Mouse (Mus musculus) neural tube, embryonic 13.5 days (tissue): ENCODE results near the gene Igfbp2. TPM values are rescaled to one million over a fixed set of nuclear protein-coding genes. Genes with fewer than 3 reads are reported as not detected.
A peak's percentile ranks its signal among the peaks of the same experiment; 100 is the strongest.

Experiments used
- ATAC-seq: fragments of 200-750 bp; cut with Nextera tagmentation; 2 replicates; pipeline ENCODE4 v1.8.0; 2017; ENCODE audit warnings: low read depth, mild to moderate bottlenecking, moderate TSS enrichment, moderate library complexity
- H3K27ac ChIP-seq: fragments of 300-500 bp; sonication (generic); replicated peaks from 2 replicates; pipeline ENCODE4 v1.5.1; 2015; ENCODE audit warnings: moderate library complexity, mild to moderate bottlenecking, inconsistent platforms
- H3K27me3 ChIP-seq: fragments of 300-500 bp; sonication (generic); 2 replicates; pipeline ENCODE4 v1.6.1; 2015; ENCODE audit warnings: mild to moderate bottlenecking, inconsistent platforms
- H3K36me3 ChIP-seq: fragments of 300-500 bp; sonication (generic); 2 replicates; pipeline ENCODE4 v1.6.1; 2015; ENCODE audit warnings: mild to moderate bottlenecking, inconsistent platforms
- H3K4me1 ChIP-seq: fragments of 300-500 bp; sonication (generic); replicated peaks from 2 replicates; pipeline ENCODE4 v1.6.1; 2015; ENCODE audit warnings: inconsistent platforms
- H3K4me2 ChIP-seq: fragments of 300-500 bp; sonication (generic); 2 replicates; pipeline ENCODE4 v1.6.1; 2015; ENCODE audit warnings: inconsistent platforms, mild to moderate bottlenecking, moderate library complexity
- H3K4me3 ChIP-seq: fragments of 300-500 bp; sonication (generic); 2 replicates; pipeline ENCODE4 v1.5.1; 2015; ENCODE audit warnings: mild to moderate bottlenecking, inconsistent platforms
- H3K9ac ChIP-seq: fragments of 300-500 bp; sonication (generic); 2 replicates; pipeline ENCODE4 v1.6.1; 2015; ENCODE audit warnings: moderate library complexity, mild to moderate bottlenecking, inconsistent platforms
- H3K9me3 ChIP-seq: fragments of 300-500 bp; sonication (generic); 2 replicates; pipeline ENCODE4 v1.6.1; 2016; ENCODE audit warnings: inconsistent platforms
- WGBS: fragments of 180-500 bp; shearing (Covaris S2); methylation state at CpG from one replicate; pipeline ENCODE4 v1.1.7; 2015; 5-methylcytosine and 5-hydroxymethylcytosine counted together
- polyA plus RNA-seq: library from polyadenylated mRNA; unstranded; fragments of >200 nt; fragmentation: Nextera tagmentation; extraction: Ambion mirVana; gene quantifications from 2 replicates; pipeline ENCODE4 v1.2.1, GENCODE M21; 2015

Gene Igfbp2
- polyA plus RNA-seq, 1 experiment from 2014 or later: 391 TPM

DNA sequence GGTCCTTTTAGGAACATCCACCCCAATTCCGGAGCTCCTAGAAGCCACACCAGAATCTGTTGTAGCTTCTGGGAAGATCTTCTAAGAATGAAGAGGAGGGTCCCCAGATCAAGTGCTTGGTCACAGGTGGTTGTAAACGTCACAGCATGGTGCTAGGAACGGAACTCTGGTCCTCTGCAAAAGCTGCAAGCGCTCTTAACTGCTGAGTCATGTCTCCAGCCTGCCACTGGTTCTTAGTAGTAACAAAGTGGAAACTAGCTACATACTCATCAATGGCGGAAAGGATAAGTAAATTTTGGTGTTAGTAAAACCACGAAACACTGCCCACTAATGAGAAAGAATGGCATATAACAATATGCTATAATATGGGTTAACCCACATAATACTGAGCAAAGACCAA is 4.3 kb upstream of the Igfbp2 start:
- ATAC-seq: no peak
- peaks cover 18% of the 10 kb centered on the region for H3K4me1 ChIP-seq
- H3K4me2 ChIP-seq: no peak overlapping the region
- 86% methylated on average over 6 of the region's 6 CpGs for WGBS
- no peaks in the 10 kb centered on the region for H3K9me3 ChIP-seq
- H3K36me3 ChIP-seq: no peaks in the 10 kb centered on the region
- H3K4me3 ChIP-seq: no peak overlapping the region
- peaks cover 3% of the 10 kb centered on the region; the same call in 1 of the 2 replicates for H3K27me3 ChIP-seq
- H3K27ac ChIP-seq: no peak overlapping the region
- no peak overlapping the region for H3K9ac ChIP-seq

DNA sequence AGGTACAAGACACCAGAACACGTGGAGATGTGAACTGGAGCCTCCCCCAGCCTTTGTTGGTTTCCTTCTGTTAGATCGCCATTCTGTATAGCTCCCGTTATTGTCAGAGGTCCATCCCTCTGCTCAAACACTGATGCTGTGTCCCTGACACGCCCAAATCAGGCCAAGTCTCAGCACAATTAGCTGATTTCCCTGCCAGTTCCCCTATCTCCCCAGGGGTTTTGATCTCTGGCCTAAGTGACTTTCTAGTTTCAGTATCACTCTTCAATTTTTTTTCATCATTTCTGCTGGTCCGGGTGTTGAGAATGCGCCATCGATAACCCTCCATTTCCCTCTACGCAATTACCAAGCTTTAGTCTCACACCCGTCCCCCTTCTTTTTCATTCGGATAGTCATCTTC is 1.4 kb upstream of the Igfbp2 start:
- 56% methylated on average over 10 of the region's 10 CpGs for WGBS
- Histone ChIP-seq H3K9ac (no peak overlapping the region), H3K27ac (no peak overlapping the region), H3K4me3 (no peak overlapping the region), H3K36me3 (no peaks in the 10 kb centered on the region), H3K4me2 (no peak overlapping the region), H3K9me3 (no peaks in the 10 kb centered on the region), H3K4me1 (peaks cover 40% of the 10 kb centered on the region), H3K27me3 (peaks cover 3% of the 10 kb centered on the region; the same call in 1 of the 2 replicates)
- ATAC-seq: no peak

DNA sequence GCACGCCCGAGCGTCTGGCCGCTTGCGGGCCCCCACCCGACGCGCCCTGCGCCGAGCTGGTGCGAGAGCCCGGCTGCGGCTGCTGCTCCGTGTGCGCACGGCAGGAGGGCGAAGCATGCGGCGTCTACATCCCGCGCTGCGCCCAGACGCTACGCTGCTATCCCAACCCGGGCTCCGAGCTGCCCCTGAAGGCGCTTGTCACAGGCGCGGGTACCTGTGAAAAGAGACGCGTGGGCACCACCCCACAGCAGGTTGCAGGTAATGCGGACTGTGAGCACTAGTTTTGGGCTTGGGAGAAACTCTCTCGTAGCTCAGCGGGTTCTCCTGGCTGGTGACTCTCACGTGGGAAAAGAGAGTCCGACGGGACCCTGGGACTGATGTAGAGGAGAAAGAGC is 401 bp downstream of the Igfbp2 start:
- Histone ChIP-seq H3K9ac (peak overlapping the region; percentile 86), H3K27me3 (peaks cover 3% of the 10 kb centered on the region; the same call in 1 of the 2 replicates), H3K36me3 (no peaks in the 10 kb centered on the region), H3K4me3 (peak overlapping the region; percentile 68), H3K9me3 (no peaks in the 10 kb centered on the region), H3K27ac (peak overlapping the region; percentile 84), H3K4me2 (peak overlapping the region; percentile 94), H3K4me1 (peaks cover 45% of the 10 kb centered on the region)
- peak; percentile 67 for ATAC-seq
- WGBS: under 1% methylated on average over 37 of the region's 37 CpGs

DNA sequence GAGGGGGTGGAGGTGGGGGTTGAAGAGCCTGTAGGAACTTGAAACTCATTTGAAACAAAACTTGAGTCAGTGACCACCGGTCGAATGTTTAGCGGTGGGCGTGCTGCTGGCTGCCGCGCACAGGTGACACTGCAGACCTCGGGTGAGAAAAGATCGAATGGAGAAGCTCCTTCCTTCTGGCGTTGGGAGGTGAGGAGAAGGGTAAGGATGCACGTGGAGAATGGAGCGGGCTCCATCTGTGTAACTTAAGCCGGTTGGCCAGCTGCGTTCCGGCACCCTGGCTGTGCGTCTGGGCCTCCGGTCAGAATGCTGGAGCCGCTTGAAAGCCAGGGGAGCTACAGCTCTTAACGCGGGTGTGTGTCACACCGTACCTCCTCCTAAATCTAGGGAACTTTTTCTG is 983 bp downstream of the Igfbp2 start:
- Histone ChIP-seq H3K9me3 (no peaks in the 10 kb centered on the region), H3K4me2 (peak overlapping the region; percentile 94), H3K27ac (peak overlapping the region; percentile 92), H3K27me3 (peaks cover 3% of the 10 kb centered on the region; the same call in 1 of the 2 replicates), H3K4me1 (peaks cover 45% of the 10 kb centered on the region), H3K36me3 (0 out of 2 replicates have a peak, but pooled peaks cover under 1% of the 10 kb centered on the region), H3K4me3 (peak overlapping the region; percentile 68), H3K9ac (peak overlapping the region; percentile 86)
- ATAC-seq: peak; percentile 9; the same call in 1 of the 2 replicates
- WGBS: 0% methylated on average over 19 of the region's 20 CpGs

DNA sequence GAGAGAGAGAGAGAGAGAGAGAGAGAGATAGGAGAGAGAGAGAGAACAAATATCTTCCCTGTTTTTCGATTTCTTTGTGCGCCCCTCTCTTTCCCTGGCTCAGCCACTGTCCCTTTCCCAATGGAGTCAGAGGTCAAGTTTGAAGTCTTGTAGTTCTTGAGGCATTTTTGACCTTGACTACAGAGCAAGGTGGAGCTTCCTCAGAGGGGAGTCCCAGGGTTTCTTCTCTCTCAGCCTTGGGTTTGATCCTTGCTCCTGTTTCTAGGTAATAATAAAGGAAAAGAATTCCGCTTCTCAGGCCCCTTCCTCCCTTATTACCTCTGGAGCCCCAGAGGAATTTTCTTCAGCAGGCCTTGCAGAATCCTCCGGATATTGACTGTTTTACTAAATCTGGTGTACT is 1.6 kb downstream of the Igfbp2 start:
- peak overlapping the region; percentile 68 for H3K4me3 ChIP-seq
- H3K4me1 ChIP-seq: peaks cover 45% of the 10 kb centered on the region
- H3K9me3 ChIP-seq: no peaks in the 10 kb centered on the region
- 5% methylated on average over 4 of the region's 4 CpGs for WGBS
- no peak for ATAC-seq
- H3K27ac ChIP-seq: peak overlapping the region; percentile 92
- H3K9ac ChIP-seq: peak overlapping the region; percentile 86
- H3K36me3 ChIP-seq: 0 out of 2 replicates have a peak, but pooled peaks cover 6% of the 10 kb centered on the region
- H3K27me3 ChIP-seq: peaks cover 3% of the 10 kb centered on the region; the same call in 1 of the 2 replicates
- peak overlapping the region; percentile 94 for H3K4me2 ChIP-seq

DNA sequence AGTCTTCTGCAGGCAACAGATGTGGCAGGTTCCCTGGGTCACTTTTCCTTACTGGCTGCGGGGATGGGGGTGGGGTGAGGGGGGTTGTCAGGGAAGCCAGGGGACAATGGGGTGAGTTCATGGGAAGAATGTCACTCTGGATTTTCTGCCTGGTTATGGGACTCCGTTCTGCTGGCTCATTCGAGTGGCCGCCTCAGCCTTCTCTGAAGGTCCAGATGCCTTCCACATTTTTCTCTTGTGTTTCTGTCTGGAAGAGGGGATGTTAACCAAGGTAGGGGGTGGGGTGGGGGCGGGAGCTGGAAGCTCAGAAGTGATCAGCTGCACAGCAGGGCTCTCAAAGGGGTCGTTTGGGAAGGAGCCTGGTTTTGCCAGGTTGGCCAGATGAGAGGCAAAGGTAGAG is 2.1 kb downstream of the Igfbp2 start:
- H3K9me3 ChIP-seq: no peaks in the 10 kb centered on the region
- peak overlapping the region; percentile 94 for H3K4me2 ChIP-seq
- peaks cover under 1% of the 10 kb centered on the region; the same call in 1 of the 2 replicates for H3K27me3 ChIP-seq
- peak overlapping the region; percentile 86 for H3K9ac ChIP-seq
- H3K4me3 ChIP-seq: peak overlapping the region; percentile 68
- under 1% methylated on average over 6 of the region's 6 CpGs for WGBS
- ATAC-seq: no peak
- peaks cover 11% of the 10 kb centered on the region; the same call in 1 of the 2 replicates for H3K36me3 ChIP-seq
- peak overlapping the region; percentile 92 for H3K27ac ChIP-seq
- peaks cover 45% of the 10 kb centered on the region for H3K4me1 ChIP-seq

DNA sequence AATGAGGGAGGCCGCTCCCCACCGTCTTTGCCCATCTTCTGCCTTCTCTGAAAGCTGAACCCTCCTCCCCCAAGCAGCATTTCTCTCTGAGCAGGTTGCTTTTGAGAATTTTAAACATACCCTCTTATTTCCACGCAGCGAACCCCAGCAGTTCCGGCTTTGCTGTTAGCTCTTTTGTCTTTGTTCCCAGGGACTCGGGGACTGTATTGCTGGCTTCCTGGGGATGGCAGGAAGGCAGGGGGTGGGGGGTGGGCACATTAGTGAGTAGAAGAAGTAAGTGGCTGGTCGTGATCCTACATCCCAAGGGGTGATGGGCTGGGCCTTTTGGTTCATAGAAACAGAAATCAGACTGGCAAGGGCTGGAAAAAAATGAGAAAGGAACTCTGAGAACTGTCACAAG is 2.6 kb downstream of the Igfbp2 start:
- Histone ChIP-seq H3K4me2 (peak overlapping the region; percentile 94), H3K27me3 (no peaks in the 10 kb centered on the region), H3K4me3 (peak overlapping the region; percentile 68), H3K36me3 (peaks cover 11% of the 10 kb centered on the region; the same call in 1 of the 2 replicates), H3K27ac (peak overlapping the region; percentile 92), H3K4me1 (peaks cover 45% of the 10 kb centered on the region), H3K9ac (peak overlapping the region; percentile 86), H3K9me3 (no peaks in the 10 kb centered on the region)
- WGBS: 1% methylated on average over 7 of the region's 7 CpGs
- ATAC-seq: no peak

DNA sequence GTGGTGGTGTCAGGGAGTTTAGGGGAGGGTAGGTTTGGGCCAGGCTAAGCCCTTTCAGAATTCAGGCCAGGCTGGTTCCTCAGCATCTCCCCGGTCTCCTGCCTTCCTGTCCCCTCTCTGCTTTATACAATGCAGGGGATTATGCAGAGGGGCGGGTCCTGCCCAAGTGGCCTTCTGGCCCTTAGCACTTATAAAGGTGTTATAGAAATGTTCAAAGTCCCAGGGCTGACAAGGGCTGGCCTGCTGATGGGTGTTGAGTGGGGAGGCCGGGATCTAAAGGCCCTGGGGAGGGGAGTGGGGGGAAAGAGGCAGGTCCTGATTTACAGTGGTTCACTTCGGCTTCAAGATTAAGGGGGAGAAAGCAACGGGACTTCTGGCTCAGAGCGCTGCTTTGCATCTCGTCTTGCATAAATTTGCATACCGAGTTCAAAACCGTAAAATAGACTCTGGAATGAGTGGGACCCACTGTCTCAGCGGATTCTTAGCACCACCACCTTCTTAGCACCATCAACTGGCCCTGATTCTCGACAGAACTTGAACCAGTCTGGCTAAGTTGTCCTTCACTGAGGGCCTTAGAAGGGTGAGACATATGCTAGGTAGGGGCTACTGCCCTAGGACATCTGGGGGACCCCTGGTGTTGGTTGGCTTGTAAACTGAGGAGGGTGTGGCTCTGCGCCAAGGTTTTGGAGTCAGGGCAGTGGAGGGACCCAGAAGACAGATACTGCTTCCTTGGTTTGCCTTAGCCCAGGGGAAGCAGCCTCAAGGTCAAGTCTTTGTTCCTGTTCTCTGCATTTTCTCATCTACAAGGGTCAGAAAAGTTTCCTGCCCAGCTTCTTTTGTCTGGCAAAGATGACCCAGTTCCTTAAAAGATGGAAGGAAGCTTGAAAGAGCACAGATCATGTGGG is 3.4 kb downstream of the Igfbp2 start:
- Histone ChIP-seq H3K27ac (peak overlapping the region; percentile 92), H3K36me3 (peaks cover 11% of the 10 kb centered on the region; the same call in 1 of the 2 replicates), H3K9ac (peak overlapping the region; percentile 86), H3K4me2 (peak overlapping the region; percentile 94), H3K27me3 (no peaks in the 10 kb centered on the region), H3K9me3 (no peaks in the 10 kb centered on the region), H3K4me3 (peak overlapping the region; percentile 68), H3K4me1 (peaks cover 52% of the 10 kb centered on the region)
- WGBS: 11% methylated on average over 12 of the region's 12 CpGs
- peak; percentile 32; the same call in 1 of the 2 replicates for ATAC-seq

DNA sequence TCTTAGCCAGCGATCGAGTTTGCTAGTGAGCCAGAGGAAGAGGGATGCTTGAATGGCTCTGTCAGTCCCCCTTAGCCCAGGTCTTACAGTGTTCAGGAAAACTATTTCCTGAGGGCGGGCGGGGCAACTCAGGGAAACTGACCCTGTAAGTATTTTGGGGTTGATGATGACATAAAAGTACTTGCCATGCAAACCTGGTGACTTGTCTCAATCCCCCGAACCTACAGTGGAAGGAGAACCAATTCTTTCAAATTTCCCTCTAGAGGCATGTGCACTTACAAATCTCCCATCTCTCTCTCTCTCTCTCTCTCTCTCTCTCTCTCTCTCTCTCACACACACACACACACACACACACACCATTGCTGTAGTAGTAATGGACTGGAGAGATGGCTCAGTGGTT is 4.5 kb downstream of the Igfbp2 start:
- H3K27ac ChIP-seq: no peak overlapping the region
- ATAC-seq: no peak
- H3K4me1 ChIP-seq: peaks cover 57% of the 10 kb centered on the region
- no peaks in the 10 kb centered on the region for H3K9me3 ChIP-seq
- H3K27me3 ChIP-seq: no peaks in the 10 kb centered on the region
- no peak overlapping the region for H3K4me2 ChIP-seq
- no peak overlapping the region for H3K9ac ChIP-seq
- H3K36me3 ChIP-seq: peaks cover 17% of the 10 kb centered on the region; the same call in 1 of the 2 replicates
- no peak overlapping the region for H3K4me3 ChIP-seq
- 91% methylated on average over 5 of the region's 5 CpGs for WGBS

DNA sequence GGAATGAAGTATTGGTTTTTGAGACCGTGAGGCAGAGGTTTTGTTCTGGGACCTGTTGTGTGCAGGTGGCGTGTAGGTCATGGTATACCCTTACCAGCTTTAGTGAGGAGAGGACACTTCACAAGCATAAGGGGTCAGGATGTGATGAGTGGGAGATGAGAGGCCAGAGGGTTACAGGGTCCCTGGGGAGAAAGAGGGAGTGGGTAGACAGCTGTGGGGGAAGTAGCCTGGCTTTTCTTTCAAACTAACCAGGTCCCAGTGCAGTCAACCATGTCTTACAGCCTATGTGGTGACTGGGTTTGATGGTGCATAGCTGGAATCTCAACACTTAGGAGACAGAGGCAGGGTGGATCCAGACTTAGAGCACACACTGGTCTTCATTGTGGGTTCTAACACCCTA is 6.2 kb downstream of the Igfbp2 start:
- no peak overlapping the region for H3K4me2 ChIP-seq
- no peak overlapping the region for H3K9ac ChIP-seq
- H3K27ac ChIP-seq: no peak overlapping the region
- WGBS: 88% methylated on average over 2 of the region's 2 CpGs
- H3K4me3 ChIP-seq: no peak overlapping the region
- no peak for ATAC-seq
- peaks cover 18% of the 10 kb centered on the region; the same call in 1 of the 2 replicates for H3K36me3 ChIP-seq
- H3K27me3 ChIP-seq: no peaks in the 10 kb centered on the region
- H3K9me3 ChIP-seq: no peaks in the 10 kb centered on the region
- H3K4me1 ChIP-seq: peaks cover 48% of the 10 kb centered on the region

DNA sequence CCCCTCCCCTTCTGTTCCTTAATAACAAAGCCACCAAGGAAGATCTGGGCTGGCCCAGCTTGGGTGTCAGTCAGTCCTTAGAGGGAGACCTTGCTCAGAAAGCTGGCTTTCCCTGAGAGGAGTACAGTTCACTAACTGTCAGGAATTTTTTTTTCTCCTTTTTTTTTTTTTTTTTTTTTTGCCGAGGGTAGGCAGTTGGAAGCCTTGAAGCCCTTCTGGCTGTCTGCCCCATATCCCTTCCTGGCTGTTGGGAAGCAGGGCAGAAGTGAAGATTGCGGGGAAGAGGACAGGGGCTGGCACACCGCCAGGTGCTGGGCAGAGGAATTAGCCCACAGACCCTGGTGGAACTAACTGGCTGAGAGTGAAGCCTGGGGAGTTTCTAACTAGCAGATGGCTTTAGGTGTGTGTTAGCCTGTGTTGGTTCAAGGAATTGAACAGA is 8.4 kb downstream of the Igfbp2 start:
- Histone ChIP-seq H3K36me3 (peaks cover 28% of the 10 kb centered on the region), H3K4me1 (peaks cover 25% of the 10 kb centered on the region), H3K4me2 (no peak overlapping the region), H3K9ac (no peak overlapping the region), H3K4me3 (no peak overlapping the region), H3K27me3 (no peaks in the 10 kb centered on the region), H3K9me3 (no peaks in the 10 kb centered on the region), H3K27ac (peak overlapping the region; percentile 68)
- ATAC-seq: 0 out of 2 replicates have a peak, but pooled peaks have one; percentile 45
- 32% methylated on average over 3 of the region's 3 CpGs for WGBS

DNA sequence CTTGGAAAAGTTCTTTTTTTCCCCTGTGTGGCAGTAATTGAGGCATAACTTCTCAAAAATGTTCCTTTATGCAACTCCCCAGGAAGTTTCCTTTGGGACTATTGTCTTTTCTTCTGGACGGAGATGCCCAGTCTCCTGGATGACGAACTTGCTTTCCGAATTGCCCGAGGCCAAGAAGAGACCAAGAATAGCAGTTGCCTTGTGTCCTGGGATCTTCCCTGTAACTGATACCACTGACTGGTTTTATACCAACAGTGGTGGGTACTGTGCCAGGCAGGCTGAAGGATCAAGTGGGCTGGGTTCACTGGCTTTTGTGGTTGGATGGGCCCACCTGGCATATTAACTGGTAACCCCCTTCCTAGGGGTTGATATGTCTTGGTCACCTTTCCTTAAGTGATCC is 9.3 kb downstream of the Igfbp2 start:
- no peak overlapping the region for H3K4me3 ChIP-seq
- 0 out of 2 replicates have a peak overlapping the region, but pooled peaks have one; percentile 23 for H3K27ac ChIP-seq
- ATAC-seq: no peak
- H3K4me2 ChIP-seq: no peak overlapping the region
- H3K9me3 ChIP-seq: no peaks in the 10 kb centered on the region
- WGBS: 70% methylated on average over 4 of the region's 4 CpGs
- no peak overlapping the region for H3K9ac ChIP-seq
- peaks cover 18% of the 10 kb centered on the region for H3K4me1 ChIP-seq
- peaks cover 33% of the 10 kb centered on the region for H3K36me3 ChIP-seq
- no peaks in the 10 kb centered on the region for H3K27me3 ChIP-seq
